Mouse (Mus musculus) heart, adult 2 months (tissue): ENCODE data around the gene Hgfac.

Source experiments
- CTCF ChIP-seq: fragments of 200-600 bp; IDR thresholded peaks from 2 replicates; pipeline ENCODE4 v1.8.1; 2022; ENCODE audit warnings: antibody characterized with exemption, mild to moderate bottlenecking, moderate library complexity
- POLR2A ChIP-seq: fragments of 200-500 bp; IDR thresholded peaks from 2 replicates; pipeline ENCODE4 v1.6.1; 2011; ENCODE audit warnings: mild to moderate bottlenecking, low read depth, low read length, control low read depth; ENCODE audit not compliant: insufficient read depth

GRCm38 (mm10) chr5:35003611-35004162 lies 37.6 kb upstream of the Hgfac start:
- no peak for TF ChIP-seq POLR2A
- no peak for TF ChIP-seq CTCF
